Mouse (Mus musculus) left cerebral cortex, adult 11 months (tissue): ENCODE measurements at regions not wholly inside any gene's neighbourhood (a gene's known extent, or its start where the extent isn't known, plus 50 kb on each side); places are given as distances from the start of the nearest gene placed in this dataset.

Experiments used
- DNase-seq: peaks from one replicate; pipeline ENCODE4 v3.0.0; 2022; ENCODE audit warnings: low spot score

DNA sequence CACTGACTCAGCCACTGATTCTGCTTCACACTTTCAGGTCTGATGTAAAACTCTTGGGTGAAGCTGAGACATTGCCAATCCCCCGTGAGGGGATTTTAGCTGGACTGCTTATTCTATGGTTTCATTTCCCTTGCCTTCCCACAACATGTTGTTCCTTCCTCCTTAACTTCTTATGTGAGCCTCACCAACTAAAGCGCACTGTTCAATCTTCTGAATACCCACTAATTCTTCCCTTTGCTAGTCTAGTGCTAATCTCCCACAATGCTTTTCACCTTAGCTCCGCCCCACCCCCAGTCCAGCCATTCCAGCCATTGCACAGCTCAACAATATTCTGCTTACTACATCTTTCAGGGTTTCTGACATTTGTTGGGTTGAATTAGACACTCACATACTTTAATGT, 196.7 kb downstream of the Hlx start:
- DNase-seq: no peak

DNA sequence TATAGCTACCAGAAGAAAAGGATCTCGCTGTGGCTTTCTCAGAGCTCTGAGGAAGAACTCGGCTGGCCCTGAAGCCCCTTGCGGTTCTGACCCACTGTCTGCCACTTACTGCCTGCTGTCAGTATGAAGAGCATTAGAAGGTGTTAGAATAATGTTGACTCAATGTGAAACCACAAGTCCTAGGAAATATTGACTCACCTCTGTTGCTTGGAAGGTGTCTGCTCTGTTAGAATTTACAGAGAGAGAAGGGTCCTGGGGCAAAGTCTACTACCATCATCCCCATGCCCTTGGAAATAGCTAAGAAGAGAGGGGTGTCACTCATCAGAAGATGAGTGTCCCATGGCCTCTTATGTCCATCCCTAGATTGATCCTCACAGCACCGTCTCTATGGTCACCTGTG, 197.9 kb downstream of the Hlx start:
- no peak for DNase-seq

DNA sequence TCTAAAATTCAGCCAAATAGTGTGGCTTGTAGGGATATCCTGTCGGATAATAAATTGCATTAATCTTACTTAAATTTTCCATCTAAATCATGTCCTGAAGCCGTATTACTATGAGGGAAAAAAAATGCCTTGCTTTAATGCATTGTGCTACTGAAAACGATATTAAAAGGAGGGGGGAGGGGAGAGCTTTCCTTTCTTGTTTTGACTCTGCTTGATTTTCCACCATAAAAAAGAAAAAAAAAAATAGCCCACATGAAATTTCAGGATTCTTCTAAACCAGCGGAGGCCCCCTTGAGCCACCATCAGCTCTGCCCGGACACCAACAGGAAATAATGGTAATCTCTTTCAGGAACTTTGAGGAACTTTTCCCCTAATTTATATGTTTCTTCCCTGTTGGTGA, 198.5 kb downstream of the Hlx start:
- no peak for DNase-seq

DNA sequence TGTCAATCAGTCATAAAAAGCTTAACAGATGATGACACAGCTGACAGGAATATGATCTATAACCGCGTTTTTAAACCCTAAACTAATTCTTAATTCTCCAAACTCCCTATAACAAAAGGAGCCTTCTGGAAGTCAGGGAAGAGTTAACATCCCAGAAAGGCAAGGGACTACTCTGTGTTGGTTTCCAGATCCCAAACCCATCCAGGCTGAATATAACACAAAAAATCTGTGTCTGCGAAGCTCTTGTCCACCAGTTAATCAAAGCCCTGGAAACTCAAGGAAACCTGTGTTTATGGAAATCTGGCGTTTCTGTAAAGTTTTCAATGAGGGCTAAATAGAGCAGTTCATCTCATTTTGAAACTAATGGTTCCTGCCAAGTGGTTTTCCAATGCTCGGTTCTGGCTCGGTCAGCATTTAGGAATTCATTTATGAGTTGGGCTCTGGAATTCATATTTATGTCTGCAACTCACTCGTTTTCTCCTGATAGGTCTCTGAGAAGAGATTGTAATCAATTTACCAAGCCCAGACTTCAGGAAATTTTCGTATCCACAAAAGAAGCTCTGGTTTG, 199.8 kb downstream of the Hlx start:
- DNase-seq: no peak

DNA sequence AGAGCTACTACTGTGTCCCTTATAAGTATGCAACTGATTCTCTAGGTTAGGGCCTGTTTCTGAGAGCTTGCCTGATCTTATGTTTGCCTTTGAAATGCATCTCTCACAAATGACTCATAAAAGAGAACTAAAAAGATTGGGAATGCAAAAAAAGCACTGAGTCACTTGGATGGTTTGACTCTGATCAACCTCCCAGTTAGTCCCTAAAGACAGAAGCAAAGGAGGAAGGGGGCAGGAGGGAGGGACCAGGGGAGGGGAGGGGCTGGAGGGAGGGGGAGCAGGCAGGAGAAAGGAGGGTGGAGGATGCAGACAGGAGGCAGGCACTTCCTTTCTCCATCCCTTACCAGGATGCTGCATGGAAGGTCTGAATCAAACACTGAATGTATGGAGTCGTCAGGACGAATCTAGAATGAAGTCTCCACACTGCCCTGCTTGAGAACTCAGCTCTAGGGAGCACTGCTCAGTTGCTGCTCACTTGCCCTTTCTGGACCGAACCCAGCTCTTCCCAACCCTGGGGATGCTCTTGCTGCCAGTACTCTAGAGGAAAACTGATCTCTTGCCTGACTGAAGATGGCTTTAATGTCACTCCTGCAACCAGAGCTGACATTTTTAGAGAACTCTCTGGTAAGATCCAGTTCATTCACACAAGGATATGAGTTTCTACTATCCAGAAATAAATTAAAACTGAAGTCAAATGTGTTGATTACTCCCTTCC, 201.7 kb downstream of the Hlx start:
- DNase-seq: no peak

DNA sequence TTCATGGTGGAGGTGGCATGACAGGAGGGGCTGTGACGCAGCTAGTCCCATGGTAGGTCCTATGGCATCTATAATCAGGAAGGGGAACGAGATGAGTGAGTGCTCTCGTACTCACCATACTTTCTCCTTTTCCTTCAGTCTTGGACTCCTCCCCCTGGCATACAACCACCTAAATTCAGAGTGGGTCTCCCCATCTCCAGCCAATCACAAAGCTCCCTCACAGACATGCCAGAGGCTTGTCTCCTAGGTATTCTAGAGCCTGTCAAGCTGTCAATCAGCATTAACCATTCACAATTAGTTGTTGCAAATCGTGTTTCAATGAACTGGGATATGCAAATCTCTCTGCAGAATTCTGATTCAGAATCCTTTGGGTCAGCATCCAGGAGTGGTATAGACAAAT, 206.7 kb downstream of the Hlx start:
- no peak for DNase-seq

DNA sequence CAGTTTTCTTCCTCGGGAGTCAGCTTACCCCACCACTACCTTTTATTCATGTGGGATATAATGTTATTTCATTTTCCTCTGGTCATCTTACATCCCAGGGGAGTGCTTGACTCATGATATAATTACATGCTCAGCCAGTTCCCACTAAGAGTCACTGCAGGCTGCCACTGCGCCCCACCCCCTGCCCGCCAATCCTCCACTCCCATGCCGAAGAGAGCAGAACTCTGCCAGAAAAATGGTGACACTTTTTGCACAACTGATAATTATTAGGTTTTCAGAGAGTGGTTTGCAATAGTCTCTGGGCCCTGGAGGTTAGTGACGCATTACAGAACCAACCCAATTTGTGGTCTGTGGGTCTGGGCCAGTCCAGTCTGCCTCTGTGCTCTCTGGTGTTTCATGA, 212.9 kb downstream of the Hlx start:
- DNase-seq: no peak

DNA sequence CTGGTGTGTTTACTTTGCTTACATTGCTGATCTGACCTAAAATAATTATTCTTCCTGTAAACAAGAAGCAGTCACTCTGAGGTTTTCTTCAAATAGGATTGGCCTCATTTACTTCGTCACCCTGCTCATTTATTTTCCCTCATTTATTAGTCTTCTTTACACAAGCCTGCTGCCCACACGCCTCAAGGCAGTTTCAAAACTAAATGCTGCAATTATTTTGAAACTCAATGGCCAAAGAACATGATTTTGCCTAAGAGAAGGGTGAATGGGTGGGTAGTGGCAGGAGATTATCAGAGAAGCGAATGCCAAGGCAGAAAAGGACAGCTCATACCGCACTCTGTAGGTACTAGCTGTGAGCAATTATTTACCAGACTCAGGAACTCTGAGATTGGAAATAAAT, 227.8 kb downstream of the Hlx start:
- no peak for DNase-seq

DNA sequence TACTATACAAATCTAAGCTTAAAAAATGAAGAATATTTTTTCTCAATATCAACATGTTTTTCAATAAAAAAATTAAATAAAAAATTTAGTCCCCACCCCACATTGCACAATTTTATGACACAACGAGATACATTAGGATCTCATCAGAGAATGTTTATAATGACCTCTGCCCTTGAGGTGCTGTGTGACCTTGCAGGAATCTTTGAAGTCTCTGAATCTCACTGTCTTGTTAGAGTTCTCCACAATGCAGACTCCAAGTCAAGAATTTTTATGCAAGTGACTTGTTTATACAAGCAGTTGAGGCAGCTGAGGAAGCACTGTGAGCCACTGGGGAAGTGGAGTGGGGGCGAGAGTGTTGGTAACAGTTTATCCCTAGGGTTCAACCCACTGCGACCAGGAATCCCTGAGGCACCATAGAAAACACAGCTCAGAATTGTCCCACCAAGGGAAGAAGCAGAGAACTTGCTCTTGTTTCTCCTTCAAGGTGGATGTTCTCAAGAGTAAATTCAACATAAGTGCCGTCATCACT, 228.5 kb downstream of the Hlx start:
- no peak for DNase-seq

DNA sequence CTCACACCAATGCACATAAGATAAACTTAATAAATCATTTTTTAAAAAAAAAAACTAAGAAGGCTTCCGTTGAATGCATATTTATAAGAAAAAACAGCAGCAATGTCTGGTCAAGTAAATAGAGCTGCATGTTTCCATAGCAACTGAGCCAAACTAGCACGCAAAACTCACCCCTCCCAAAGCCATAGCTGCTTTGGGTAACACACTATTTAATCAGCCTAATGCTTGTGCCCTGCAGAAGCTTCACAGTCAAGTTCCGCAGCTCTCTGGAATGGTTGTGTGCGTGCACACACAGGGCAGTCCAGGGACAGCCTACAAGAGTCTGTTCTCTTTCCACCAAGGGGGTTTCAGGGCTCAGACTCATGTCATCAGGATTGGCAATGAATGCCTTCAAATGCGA, 231.7 kb downstream of the Hlx start:
- DNase-seq: no peak

DNA sequence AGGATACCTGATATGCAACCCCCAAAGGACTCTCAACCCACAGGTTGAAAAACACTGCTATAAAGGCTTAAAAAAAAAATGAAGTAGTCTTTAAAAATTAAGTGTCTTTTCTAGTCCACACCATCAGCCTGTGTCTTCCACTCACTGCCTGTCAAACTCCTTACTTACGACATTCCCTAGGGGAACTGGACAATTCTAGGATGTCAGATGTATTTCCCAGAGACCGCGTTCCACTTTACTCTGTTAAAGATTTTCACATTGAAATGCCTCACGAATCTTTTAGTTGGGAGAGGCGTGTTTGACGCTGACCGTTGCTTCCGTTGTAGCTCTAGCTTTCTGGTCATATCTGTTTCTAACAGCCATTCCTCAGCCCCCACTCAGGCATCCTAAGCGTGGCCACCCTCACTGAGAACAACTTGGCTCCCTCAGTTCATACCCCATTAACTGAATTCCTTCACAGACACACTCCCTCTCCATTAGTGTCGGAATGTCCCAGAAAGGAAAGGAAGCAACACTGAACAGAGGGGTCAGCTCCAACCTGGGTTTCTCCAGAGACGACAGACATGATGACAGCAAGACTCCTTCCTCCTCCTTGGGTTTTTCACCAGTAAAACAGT, 233.4 kb downstream of the Hlx start:
- DNase-seq: no peak

DNA sequence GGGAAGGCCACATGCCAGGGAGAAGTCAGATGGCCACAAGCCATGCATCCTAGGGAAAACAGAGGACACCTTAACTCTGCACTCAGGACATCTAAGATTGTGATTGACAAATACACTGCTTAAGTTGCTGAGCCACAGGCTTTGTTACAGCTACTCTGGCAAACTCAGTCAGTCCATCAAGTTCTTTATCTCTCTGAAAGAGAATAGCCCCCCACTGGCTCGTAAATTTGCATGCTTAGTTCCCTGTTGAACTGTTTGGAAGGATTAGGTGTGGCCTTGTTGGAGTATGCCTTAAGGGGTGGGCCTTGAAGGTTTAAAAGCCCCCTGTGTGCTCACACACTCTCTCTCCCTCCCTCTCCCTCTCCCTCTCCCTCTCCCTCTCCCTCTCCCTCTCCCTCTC, 235.4 kb downstream of the Hlx start:
- DNase-seq: no peak

DNA sequence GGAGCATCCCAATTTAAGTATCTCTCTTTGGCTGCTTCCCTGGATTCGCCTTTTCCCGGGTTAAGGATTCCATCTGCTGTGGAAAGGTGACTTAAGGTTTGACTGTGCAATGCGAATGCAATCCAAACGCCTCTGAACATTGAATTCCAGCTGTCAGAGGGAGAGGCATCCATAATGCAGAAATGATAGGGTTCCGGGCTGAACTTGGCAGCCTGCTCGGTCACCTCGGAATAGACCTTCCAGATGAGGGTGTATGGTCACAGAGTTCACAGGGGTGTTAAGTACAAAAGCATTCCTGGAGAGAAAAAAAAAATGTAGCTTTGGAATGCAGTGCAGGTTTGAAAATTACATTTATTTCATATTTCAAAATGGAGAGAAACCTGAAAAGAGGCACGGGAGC, 238.6 kb downstream of the Hlx start:
- no peak for DNase-seq

DNA sequence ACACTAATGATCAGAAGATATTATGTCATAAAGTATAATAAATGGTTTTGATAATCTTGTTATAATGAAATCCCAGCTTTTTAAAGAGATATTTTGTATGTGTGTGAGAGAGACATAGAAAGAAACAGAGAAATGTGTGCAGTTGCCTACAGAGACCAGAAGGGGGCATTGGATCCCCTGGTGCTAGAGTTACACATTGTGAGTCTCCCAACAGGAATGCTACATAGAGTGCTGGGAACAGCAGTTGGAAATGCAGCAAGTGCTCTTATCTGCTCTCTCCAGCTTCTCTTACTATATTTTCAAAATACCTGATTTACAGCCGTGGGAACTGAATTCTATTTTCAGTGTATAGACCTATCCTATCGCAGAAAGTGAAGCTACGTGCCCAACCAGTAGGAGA, 240.3 kb downstream of the Hlx start:
- no peak for DNase-seq

DNA sequence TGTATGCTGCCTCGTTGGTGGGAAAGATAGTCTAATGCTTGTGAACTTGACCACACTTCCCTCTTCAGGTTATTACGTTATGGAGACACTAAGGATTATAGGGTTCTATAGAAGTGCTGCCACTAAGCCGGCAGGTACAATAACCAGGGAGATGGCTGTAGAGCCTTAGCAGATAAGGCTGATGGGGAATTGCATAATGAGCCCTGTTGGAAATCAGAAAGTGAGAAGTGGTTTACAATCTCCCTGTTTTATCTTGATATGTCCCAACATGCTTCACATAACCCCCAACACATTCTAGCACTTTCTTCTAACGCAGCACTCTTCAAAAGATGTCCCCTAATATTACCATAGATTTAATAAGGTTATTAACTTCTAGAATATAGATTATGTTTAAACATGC, 241.2 kb downstream of the Hlx start:
- no peak for DNase-seq

DNA sequence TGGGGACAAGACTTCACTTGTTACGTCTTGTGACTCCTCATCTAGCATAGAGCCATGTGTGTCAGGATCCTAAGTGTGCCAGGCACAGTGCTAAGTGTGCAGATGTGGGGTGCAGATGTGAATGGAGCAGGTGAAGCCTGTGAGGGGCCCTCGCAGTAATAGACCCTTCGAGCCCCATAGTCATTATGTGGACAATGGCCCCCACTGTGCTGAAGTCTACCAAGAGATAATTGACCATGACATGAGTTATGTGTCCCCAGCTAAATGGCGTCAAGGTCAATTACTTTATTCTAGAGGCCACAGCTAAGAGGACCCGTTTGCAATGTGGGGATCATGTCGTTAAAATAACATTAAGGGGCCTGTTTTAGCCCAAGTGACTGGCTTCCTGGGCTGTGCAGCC, 245.0 kb downstream of the Hlx start:
- no peak for DNase-seq

DNA sequence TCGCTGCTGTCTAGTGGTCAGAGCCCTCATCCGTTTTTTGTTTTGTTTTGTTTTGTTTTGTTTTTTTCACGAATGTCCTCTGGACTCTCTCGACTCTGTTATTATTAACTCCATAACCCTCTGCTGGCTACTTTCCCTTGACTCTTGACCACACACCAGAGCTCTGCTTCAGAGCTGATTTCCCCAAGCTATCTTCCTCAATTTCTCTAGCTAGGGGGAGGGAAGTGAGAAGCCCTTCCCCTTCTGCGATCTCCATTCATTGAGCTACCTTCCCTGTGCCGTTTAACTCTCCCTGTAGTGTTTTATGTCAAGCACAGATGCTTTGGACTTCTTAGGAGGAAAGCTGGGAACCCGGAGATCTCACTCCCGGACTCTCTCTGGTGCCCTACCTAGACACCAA, 247.6 kb downstream of the Hlx start:
- DNase-seq: no peak

DNA sequence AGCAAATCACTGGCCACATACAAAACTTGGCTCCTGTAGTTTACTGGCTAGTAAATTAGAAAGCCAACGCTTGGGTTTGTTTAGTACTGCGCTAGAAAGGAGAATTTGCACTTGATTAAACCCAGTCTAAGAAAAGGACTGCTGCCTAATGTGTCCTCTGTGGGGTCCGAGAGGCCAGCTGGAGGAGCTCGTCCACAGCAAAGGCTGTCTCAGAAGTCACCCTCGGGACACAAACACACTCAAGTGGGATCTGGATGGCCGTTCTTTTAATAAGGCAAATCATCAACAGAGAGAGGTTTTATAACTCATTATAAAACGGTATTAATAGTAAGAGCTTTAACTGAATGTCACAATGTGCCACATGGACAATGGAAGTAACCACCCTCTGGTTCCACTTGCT, 249.0 kb downstream of the Hlx start:
- no peak for DNase-seq

DNA sequence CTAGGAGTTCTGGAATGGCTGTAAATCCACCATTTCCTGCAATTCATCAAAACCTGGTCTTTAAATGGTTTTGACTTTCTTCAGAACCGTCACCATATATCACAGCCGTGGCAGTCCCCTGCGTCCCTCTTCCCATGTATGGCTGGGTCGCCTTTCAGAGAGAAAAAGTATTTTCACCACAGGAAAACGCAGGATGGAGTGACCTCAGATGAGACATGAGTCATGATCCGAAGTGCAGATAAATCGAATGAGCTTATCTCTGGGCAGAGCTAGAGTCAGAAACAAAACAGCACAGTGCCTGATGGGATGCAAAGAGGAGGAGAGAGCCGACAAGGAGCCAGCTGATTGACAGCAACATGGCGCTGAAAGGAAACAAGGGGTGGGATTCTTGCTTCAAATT, 250.4 kb downstream of the Hlx start:
- no peak for DNase-seq

DNA sequence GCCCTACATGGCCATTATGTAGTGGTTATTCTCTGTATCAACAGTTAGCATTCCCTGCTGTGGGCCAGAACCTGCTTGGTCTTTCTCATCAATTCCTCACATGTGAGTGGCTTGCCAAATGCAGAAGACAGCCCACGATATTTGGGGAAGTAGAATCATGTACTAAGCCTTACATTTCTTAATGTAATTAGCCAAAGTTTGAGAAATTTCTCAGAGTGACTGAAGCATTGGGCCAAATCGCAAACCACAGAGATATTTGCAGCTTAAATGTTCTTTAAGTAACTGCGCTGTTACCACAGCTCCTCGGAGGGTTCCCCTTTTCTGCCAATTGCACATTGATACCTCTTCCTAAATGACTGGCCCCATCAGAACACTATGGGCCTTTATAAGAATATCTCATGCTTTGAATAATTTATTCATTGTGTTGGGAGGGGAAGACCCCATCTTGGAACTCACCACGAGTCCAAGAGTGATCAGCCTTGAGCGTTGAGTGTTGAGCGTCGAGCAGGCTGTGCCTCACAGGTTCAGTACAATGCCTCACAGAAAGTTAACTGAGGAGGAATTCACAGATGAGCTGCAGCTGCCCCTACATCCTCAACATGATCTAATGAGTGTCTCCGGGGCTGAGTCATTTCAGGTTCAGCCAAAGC, 251.7 kb downstream of the Hlx start:
- DNase-seq: no peak

DNA sequence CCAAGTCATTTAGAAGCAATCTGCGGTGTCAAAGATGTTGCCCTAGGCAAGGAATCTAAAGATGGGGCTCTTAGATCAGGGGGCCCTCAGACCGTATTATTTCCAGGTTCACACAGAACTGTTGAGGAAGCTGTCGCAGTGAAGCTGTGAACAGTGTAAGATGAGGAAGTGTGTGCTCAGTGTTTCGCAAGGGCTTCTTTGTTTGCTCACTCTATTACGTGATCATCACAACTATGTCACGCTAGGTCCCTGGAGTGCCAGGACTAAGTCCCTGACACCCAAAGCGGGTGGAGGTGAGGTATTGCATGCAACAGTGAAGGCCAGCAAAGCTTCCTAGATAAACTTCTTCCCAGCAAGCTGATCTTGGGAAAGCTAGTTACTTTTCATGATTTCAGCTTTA, 254.4 kb downstream of the Hlx start:
- DNase-seq: no peak

DNA sequence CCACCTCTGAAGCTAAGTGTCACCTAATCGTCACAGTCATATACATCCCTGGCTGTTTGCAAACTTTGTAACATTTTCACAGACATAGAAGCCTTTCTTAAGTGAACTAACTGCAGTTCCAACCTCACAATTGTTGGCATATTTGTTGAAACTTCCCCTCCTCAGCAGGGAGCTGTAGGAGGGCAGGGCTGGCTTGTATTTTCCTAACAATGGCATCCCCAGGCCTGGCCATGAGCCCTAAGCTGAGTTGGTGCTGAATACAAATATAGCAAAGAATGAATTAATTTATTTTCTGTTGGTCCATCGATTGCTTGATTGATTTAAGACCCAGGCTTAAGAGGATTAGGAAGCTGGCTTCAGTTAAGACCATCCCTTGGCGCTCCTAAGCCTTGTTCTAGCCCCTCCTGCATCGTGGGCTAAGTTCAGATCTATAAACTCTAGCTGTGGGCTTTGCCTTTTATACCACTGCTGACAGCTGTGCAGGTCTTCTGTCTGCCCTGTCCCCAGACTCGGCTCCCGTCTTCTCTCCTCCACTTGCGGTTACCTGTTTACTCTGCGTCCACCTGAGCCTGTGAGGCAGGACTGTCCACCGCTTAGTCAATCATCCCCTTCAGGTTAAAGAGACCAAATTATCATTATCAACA, 269.8 kb downstream of the Hlx start:
- DNase-seq: no peak

DNA sequence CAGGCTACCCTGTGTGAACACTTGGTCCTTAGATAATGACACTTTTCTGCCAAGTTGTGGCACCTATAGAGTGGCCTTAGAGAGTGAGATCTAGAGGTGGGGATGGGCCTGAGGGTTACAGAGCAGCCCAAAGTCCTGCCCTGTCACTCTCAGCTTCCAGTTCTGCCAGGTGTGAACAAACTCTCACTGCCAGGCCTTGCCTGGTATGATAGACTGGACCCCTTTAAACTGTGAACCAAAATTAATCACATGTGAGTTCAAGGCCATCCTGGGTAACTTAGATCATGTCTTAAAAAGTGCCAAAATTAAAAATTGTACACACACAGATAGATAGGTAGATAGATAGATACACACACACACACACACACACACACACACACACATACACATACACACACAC, 271.0 kb downstream of the Hlx start:
- DNase-seq: no peak
